Mouse (Mus musculus): ENCODE data around the gene Tnrc6c. TPM values are rescaled to one million over a fixed set of nuclear protein-coding genes. Genes with fewer than 3 reads are reported as not detected.

Gene Tnrc6c
- total RNA-seq, 2 experiments from 2014 or later: 33.0 to 34.2 TPM

- DNase-seq (ENCODE audit: low spot score in 2 of 2): no peak
These were observed 20.8 kb upstream of the Tnrc6c start for GRCm38 (mm10) chr11:117633310-117633709.

- DNase-seq (ENCODE audit: low spot score in 2 of 2): no peak
These were observed 15.7 kb upstream of the Tnrc6c start for GRCm38 (mm10) chr11:117638386-117638785.

GRCm38 (mm10) chr11:117638809-117639208 lies 15.3 kb upstream of the Tnrc6c start:
- no peak for DNase-seq (ENCODE audit: low spot score in 2 of 2)

- no peak for DNase-seq (ENCODE audit: low spot score in 2 of 2)
These were observed 14.6 kb upstream of the Tnrc6c start for GRCm38 (mm10) chr11:117639331-117639970.

GRCm38 (mm10) chr11:117642181-117642580 lies 11.9 kb upstream of the Tnrc6c start:
- DNase-seq (ENCODE audit: low spot score in 2 of 2): no peak

GRCm38 (mm10) chr11:117643240-117643639 lies 10.8 kb upstream of the Tnrc6c start:
- DNase-seq (ENCODE audit: low spot score in 2 of 2): no peak

- DNase-seq (ENCODE audit: low spot score in 2 of 2): peak in 1 of 2 experiments; percentile 44
These were observed 7.3 kb upstream of the Tnrc6c start for GRCm38 (mm10) chr11:117646786-117647185.

- DNase-seq (ENCODE audit: low spot score in 2 of 2): no peak
These were observed 6.1 kb upstream of the Tnrc6c start for GRCm38 (mm10) chr11:117648005-117648404.

- DNase-seq (ENCODE audit: low spot score in 2 of 2): no peak
These were observed 3.1 kb upstream of the Tnrc6c start for GRCm38 (mm10) chr11:117650721-117651644.

- no peak for DNase-seq (ENCODE audit: low spot score in 2 of 2)
These were observed 1.2 kb upstream of the Tnrc6c start for GRCm38 (mm10) chr11:117652907-117653306.

GRCm38 (mm10) chr11:117654380-117654924 lies 363 bp downstream of the Tnrc6c start:
- DNase-seq (ENCODE audit: low spot score in 2 of 2): peak; percentile 97 to 99

- peak in 1 of 2 experiments; percentile 23 for DNase-seq (ENCODE audit: low spot score in 2 of 2)
These were observed 824 bp downstream of the Tnrc6c start for GRCm38 (mm10) chr11:117654934-117655291.

- DNase-seq (ENCODE audit: low spot score in 2 of 2): peak; percentile 34 to 67
These were observed 1.4 kb downstream of the Tnrc6c start for GRCm38 (mm10) chr11:117655292-117656076.

GRCm38 (mm10) chr11:117656077-117656401 lies 1.9 kb downstream of the Tnrc6c start:
- no peak for DNase-seq (ENCODE audit: low spot score in 2 of 2)

GRCm38 (mm10) chr11:117658974-117659373 lies 4.9 kb downstream of the Tnrc6c start:
- DNase-seq (ENCODE audit: low spot score in 2 of 2): peak in 1 of 2 experiments; percentile 61

- no peak for DNase-seq (ENCODE audit: low spot score in 2 of 2)
These were observed 9.1 kb downstream of the Tnrc6c start for GRCm38 (mm10) chr11:117663036-117663809.

- no peak for DNase-seq (ENCODE audit: low spot score in 2 of 2)
These were observed 9.7 kb downstream of the Tnrc6c start for GRCm38 (mm10) chr11:117663810-117664139.

GRCm38 (mm10) chr11:117665189-117665588 lies 11.1 kb downstream of the Tnrc6c start:
- DNase-seq (ENCODE audit: low spot score in 2 of 2): no peak

- no peak for DNase-seq (ENCODE audit: low spot score in 2 of 2)
These were observed 12.5 kb downstream of the Tnrc6c start for GRCm38 (mm10) chr11:117666563-117666962.

- DNase-seq (ENCODE audit: low spot score in 2 of 2): no peak
These were observed 13.1 kb downstream of the Tnrc6c start for GRCm38 (mm10) chr11:117667152-117667551.

- DNase-seq (ENCODE audit: low spot score in 2 of 2): no peak
These were observed 13.7 kb downstream of the Tnrc6c start for GRCm38 (mm10) chr11:117667825-117668224.

All from gastrocnemius, postnatal 4 days (tissue).